Comparison of ENCODE assay signal across 9 mouse cellular contexts in genomic region chr4:133050837-133051549, GRCm38 (mm10). TPM values are rescaled to one million over a fixed set of nuclear protein-coding genes. Genes with fewer than 3 reads are reported as not detected.
DNase-seq lines count a peak whose midpoint lies in the region; ATAC-seq and TF ChIP-seq lines count a peak whose summit lies in the region.
"Had no signal": no experiment of that assay in that cellular context is flagged by ENCODE, and none has a peak within 500 bp of the region (broad histone marks: within the 10 kb centered on the region; RNA-seq: fewer than 3 reads in every experiment).

No protein-coding gene starts in this region.

- no peak for TF ChIP-seq CTCF in liver, adult 2 months (IDR thresholded peaks at IDR 0.05; ENCODE audit: low read depth, low read length)

- H3K27me3 ChIP-seq in liver, adult 2 months (ENCODE audit: control insufficient read depth, insufficient read depth, low read length) = no peaks in the 10 kb centered on the region
- no peaks in the 10 kb centered on the region for H3K27me3 ChIP-seq in embryonic facial prominence, embryonic 10.5 days (replicated peaks; ENCODE audit: low read depth, poor library complexity, severe bottlenecking)
- H3K27me3 ChIP-seq in neural tube, embryonic 15.5 days (replicated peaks) = no peaks in the 10 kb centered on the region

- peak overlapping the region; percentile 10; the same call in 1 of the 2 replicates for H3K9ac ChIP-seq in liver, adult 2 months (ENCODE audit: low read depth, low read length)
- no peak overlapping the region for H3K9ac ChIP-seq in neural tube, embryonic 15.5 days (replicated peaks)
- H3K9ac ChIP-seq: lung, embryonic 14.5 days had no signal

- H3K27ac ChIP-seq in liver, adult 2 months (replicated peaks; ENCODE audit: insufficient read depth, low read depth, low read length) = peak overlapping the region; percentile 65
- H3K27ac ChIP-seq in embryonic facial prominence, embryonic 10.5 days (replicated peaks) = peak overlapping the region; percentile 82
- H3K27ac ChIP-seq in neural tube, embryonic 15.5 days (replicated peaks) = peak overlapping the region; percentile 74; the same call in 1 of the 2 replicates

- no peak for TF ChIP-seq POLR2A in liver, adult 2 months (IDR thresholded peaks at IDR 0.05; ENCODE audit: extremely low read depth, insufficient read depth, low read length)

- H3K4me1 ChIP-seq in liver, adult 2 months (ENCODE audit: control insufficient read depth, insufficient read depth, low read length) = peaks cover 28% of the 10 kb centered on the region
- peaks cover 100% of the 10 kb centered on the region for H3K4me1 ChIP-seq in embryonic facial prominence, embryonic 10.5 days
- H3K4me1 ChIP-seq in neural tube, embryonic 15.5 days = peaks cover 86% of the 10 kb centered on the region

- no peak for DNase-seq in liver, adult 2 months (ENCODE audit: extremely low read depth, low read depth, low spot score)
- DNase-seq in liver = no peak
- DNase-seq in embryonic facial prominence, embryonic 10.5 days (ENCODE audit: low spot score) = no peak
- DNase-seq in induced T-regulatory cell, adult 2 months (ENCODE audit: low read depth) = peak; percentile 73
- no peak for DNase-seq in ovary, adult 18-20 months (ENCODE audit: low spot score)
- no peak for DNase-seq in left cerebral cortex, adult 11 months (ENCODE audit: low spot score)
- DNase-seq: cerebellum, postnatal 36 days; lung, embryonic 14.5 days had no signal

- no peak for ATAC-seq in neural tube, embryonic 15.5 days (ENCODE audit: low FRiP score)

- no peak overlapping the region for H3K4me2 ChIP-seq in neural tube, embryonic 15.5 days
- H3K4me2 ChIP-seq: lung, embryonic 14.5 days had no signal

- H3K4me3 ChIP-seq in liver, adult 2 months (ENCODE audit: insufficient read depth, low read depth, low read length) = no peak overlapping the region
- peak overlapping the region; percentile 37; the same call in 1 of the 2 replicates for H3K4me3 ChIP-seq in embryonic facial prominence, embryonic 10.5 days
- H3K4me3 ChIP-seq in neural tube, embryonic 15.5 days (replicated peaks) = no peak overlapping the region

- no peaks in the 10 kb centered on the region for H3K9me3 ChIP-seq in embryonic facial prominence, embryonic 10.5 days
- no peaks in the 10 kb centered on the region for H3K9me3 ChIP-seq in neural tube, embryonic 15.5 days (replicated peaks)

- no peaks in the 10 kb centered on the region for H3K36me3 ChIP-seq in liver, adult 2 months (ENCODE audit: control insufficient read depth, insufficient read depth, low read length)
- H3K36me3 ChIP-seq in embryonic facial prominence, embryonic 10.5 days (replicated peaks) = peaks cover 32% of the 10 kb centered on the region
- no peaks in the 10 kb centered on the region for H3K36me3 ChIP-seq in neural tube, embryonic 15.5 days

- WGBS in liver, adult 2 months = 84% methylated on average over 6 of the region's 6 CpGs
- 87% methylated on average over 6 of the region's 6 CpGs for WGBS in embryonic facial prominence, embryonic 10.5 days
- 89% methylated on average over 6 of the region's 6 CpGs for WGBS in neural tube, embryonic 15.5 days

- peaks cover 26% of the 10 kb centered on the region for H3K79me2 ChIP-seq in liver, adult 2 months (ENCODE audit: control insufficient read depth, insufficient read depth, low read length)

RNA-seq across cellular contexts. Expression of gene Ahdc1, which starts 39.9 kb away (rescaled TPM):
- total RNA-seq in liver, adult 2 months (2014; rRNA removed) = 2.4 and 4.1 TPM in 2 replicates
- polyA plus RNA-seq in liver, adult 2 months (2012; rRNA removed) = 8.7 and 8.8 TPM in 2 replicates
- 11.5 and 11.6 TPM in 2 replicates for polyA plus RNA-seq in embryonic facial prominence, embryonic 10.5 days (2016; fragmentation: Nextera tagmentation; extraction: Ambion mirVana)
- polyA plus RNA-seq in neural tube, embryonic 15.5 days (2015; fragmentation: Nextera tagmentation; extraction: Ambion mirVana) = 11.0 TPM in 2 replicates
